ENCODE assay signal across 1 mouse cellular context in the genomic region with DNA sequence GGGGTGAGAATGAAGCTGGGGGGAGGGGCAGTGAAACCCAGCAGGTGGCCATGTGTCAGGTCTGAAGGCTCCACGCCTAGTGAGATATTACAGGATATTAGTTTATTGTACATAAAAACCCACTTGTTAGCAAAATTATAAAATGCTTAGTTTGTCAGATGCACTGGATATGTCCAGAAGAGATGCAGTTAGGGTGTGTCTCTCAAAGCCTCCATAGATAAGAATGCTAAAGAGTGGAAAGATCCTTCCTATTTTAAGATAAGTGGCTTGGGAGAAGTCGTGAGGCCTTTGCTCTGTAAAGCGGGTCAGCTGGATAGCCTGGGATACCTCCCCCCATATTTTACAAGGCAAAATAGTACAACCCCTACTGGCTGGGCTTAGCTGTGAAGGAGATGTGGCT.
TF ChIP-seq lines count a peak whose summit lies in the region.

No protein-coding gene starts in this region.

TF ChIP-seq in MEL, 35 proteins besides CTCF, POLR2A, EP300 and RAD21:
- TF ChIP-seq SIN3A (IDR thresholded peaks at IDR 0.05; ENCODE audit: low read length) (peak; percentile 66; the same call in 1 of the 2 replicates), MXI1 (IDR thresholded peaks at IDR 0.05; ENCODE audit: low read depth, low read length) (peak; percentile 41; the same call in 1 of the 2 replicates), USF2 (IDR thresholded peaks at IDR 0.05; ENCODE audit: borderline replicate concordance in 1 of 2, insufficient read depth in 1 of 2, low read depth in 1 of 2, low read length in 2 of 2) (no peak), GATA1 (IDR thresholded peaks at IDR 0.05; ENCODE audit: low read depth, low read length) (peak; percentile 85), BHLHE40 (IDR thresholded peaks at IDR 0.05; ENCODE audit: borderline replicate concordance, low read depth, low read length) (0 out of 2 replicates have a peak, but pooled peaks have one; percentile 24), RCOR1 (IDR thresholded peaks at IDR 0.05; ENCODE audit: low read depth, low read length) (peak; percentile 50; the same call in 1 of the 2 replicates), UBTF (IDR thresholded peaks at IDR 0.05; ENCODE audit: borderline replicate concordance, insufficient read depth, low read depth, low read length) (no peak), MAFK (IDR thresholded peaks at IDR 0.05; ENCODE audit: borderline replicate concordance, low read depth, low read length) (0 out of 2 replicates have a peak, but pooled peaks have one; percentile 39), ZMIZ1 (IDR thresholded peaks at IDR 0.05; ENCODE audit: low read depth, low read length) (no peak), MYC (IDR thresholded peaks at IDR 0.05; ENCODE audit: low read depth, low read length) (peak; percentile 72), USF1 (IDR thresholded peaks at IDR 0.05; ENCODE audit: low read depth, low read length) (no peak), TCF12 (IDR thresholded peaks at IDR 0.05; ENCODE audit: low read depth, low read length) (peak; percentile 51; the same call in 1 of the 2 replicates), ETS1 (IDR thresholded peaks at IDR 0.05; ENCODE audit: low read depth, low read length) (peak; percentile 59), MYB (IDR thresholded peaks at IDR 0.05; ENCODE audit: low read depth, low read length) (peak; percentile 42; the same call in 1 of the 2 replicates), TAL1 (IDR thresholded peaks at IDR 0.05; ENCODE audit: low read length) (no peak)
